Mouse (Mus musculus) spleen, postnatal 0 days (tissue): ENCODE results near the gene Insig1. TPM values are rescaled to one million over a fixed set of nuclear protein-coding genes. Genes with fewer than 3 reads are reported as not detected.

Source experiments
- polyA plus RNA-seq: library from polyadenylated mRNA; unstranded; fragments of >200 nt; fragmentation: Nextera tagmentation; extraction: Ambion mirVana; gene quantifications from 2 replicates; pipeline ENCODE4 v1.2.1, GENCODE M21; 2015

Insig1 gene
- polyA plus RNA-seq = 21.3 and 22.0 TPM in 2 replicates

GRCm38 (mm10) chr5:28070828-28071455 is at the start of gene Insig1:
Gene Insig1 (plus strand): TSS chr5:28071363.

Other genes starting within 250 kb of the Insig1 start
- gene Htr5a, start 229.2 kb upstream of the Insig1 start, polyA plus RNA-seq = not detected in 2 replicates
- gene En2, start 94.3 kb downstream of the Insig1 start, polyA plus RNA-seq = not detected in 2 replicates
- 0.05 TPM in 1 of 2 replicates, not detected in the other for gene Cnpy1, start 174.4 kb downstream of the Insig1 start, polyA plus RNA-seq
- 8.7 and 9.6 TPM in 2 replicates for gene Rbm33, start 245.8 kb downstream of the Insig1 start, polyA plus RNA-seq